Mouse (Mus musculus) B cell, adult 67 days (primary cell): ENCODE measurements around the gene Igsf6. TPM values are rescaled to one million over a fixed set of nuclear protein-coding genes. Genes with fewer than 3 reads are reported as not detected.

Experiments
- total RNA-seq, 2 experiments: library from RNA; stranded (reverse); gene quantifications; 4 replicates each; pipeline ENCODE4 v1.2.4; 2023

Gene Igsf6
- under 1 TPM in 1 of 2 experiments, not detected in 1; 0.81 TPM for total RNA-seq

GRCm38 (mm10) chr7:121074281-121074680 lies at the start of gene Igsf6:
Gene Igsf6, minus strand, starts transcription at chr7:121074572.

GRCm38 (mm10) chr7:121081350-121081749 lies 7.0 kb upstream of the Igsf6 start, which contains the start of gene Otoa:
Gene Otoa, plus strand, starts transcription at chr7:121081650.

GRCm38 (mm10) chr7:121033856-121034652 lies 40.3 kb downstream of the Igsf6 start, which contains the start of gene Mettl9:
Gene Mettl9, plus strand, starts transcription at chr7:121034445.

Other genes with a start within 250 kb of the Igsf6 start
- 10 to 100 TPM; 22.5 to 28.3 TPM for gene Eef2k, start 231.7 kb downstream of the Igsf6 start, total RNA-seq
- 10 to 100 TPM; 39.0 to 44.5 TPM for gene Polr3e, start 156.8 kb downstream of the Igsf6 start, total RNA-seq
- gene Cdr2, start 92.3 kb downstream of the Igsf6 start, total RNA-seq, result 1 to 10 TPM; 4.0 to 4.1 TPM
- gene Mfsd13b, start 92.1 kb downstream of the Igsf6 start, total RNA-seq, result not detected
- 10 to 100 TPM; 21.1 to 23.3 TPM for gene Mettl9, start 40.1 kb downstream of the Igsf6 start, total RNA-seq
- 1 to 10 TPM; 2.7 to 3.0 TPM for gene Otoa, start 7.1 kb upstream of the Igsf6 start, total RNA-seq